Mouse (Mus musculus): ENCODE results near the gene Ap1g1.

GRCm38 (mm10) chr8:109756849-109757248, 21.5 kb upstream of the Ap1g1 start:
- no peak for TF ChIP-seq CTCF (conservative IDR thresholded peaks at IDR 0.05; ENCODE audit: insufficient read depth, insufficient read length, low read depth, low read length)
- no peak for TF ChIP-seq POLR2A (IDR thresholded peaks at IDR 0.05; ENCODE audit: low read depth, low read length)

Measured in kidney, adult 2 months (tissue).